Mouse (Mus musculus) cerebellum, adult 18-20 months (tissue): ENCODE data around the gene Gpam.

Experiments used
- DNase-seq, 2 experiments: peaks; one replicate each; pipeline ENCODE4 v3.0.0; 2021

The Gpam gene

GRCm38 (mm10) chr19:55137884-55138283, 10.8 kb upstream of the Gpam start:
- DNase-seq = no peak

GRCm38 (mm10) chr19:55136693-55137427, 9.8 kb upstream of the Gpam start:
- DNase-seq = no peak

GRCm38 (mm10) chr19:55135918-55136317, 8.9 kb upstream of the Gpam start:
- DNase-seq = no peak

- no peak for DNase-seq
Observed at GRCm38 (mm10) chr19:55134521-55134920, 7.5 kb upstream of the Gpam start.

GRCm38 (mm10) chr19:55132476-55132875, 5.4 kb upstream of the Gpam start:
- no peak for DNase-seq

- DNase-seq = no peak
Observed at GRCm38 (mm10) chr19:55131747-55132146, 4.7 kb upstream of the Gpam start.

- no peak for DNase-seq
Observed at GRCm38 (mm10) chr19:55128469-55128868, 1.4 kb upstream of the Gpam start.

- DNase-seq = no peak
Observed at GRCm38 (mm10) chr19:55125456-55125855, 1.6 kb downstream of the Gpam start.

- peak in 1 of 2 experiments; percentile 10 for DNase-seq
Observed at GRCm38 (mm10) chr19:55123001-55123536, 4.0 kb downstream of the Gpam start.

- DNase-seq = peak; percentile 5 to 9
Observed at GRCm38 (mm10) chr19:55122351-55122980, 4.6 kb downstream of the Gpam start.

GRCm38 (mm10) chr19:55121836-55122235, 5.2 kb downstream of the Gpam start:
- no peak for DNase-seq

- no peak for DNase-seq
Observed at GRCm38 (mm10) chr19:55120518-55121244, 6.4 kb downstream of the Gpam start.

GRCm38 (mm10) chr19:55119541-55119940, 7.5 kb downstream of the Gpam start:
- no peak for DNase-seq

- no peak for DNase-seq
Observed at GRCm38 (mm10) chr19:55117991-55118390, 9.0 kb downstream of the Gpam start.

GRCm38 (mm10) chr19:55117059-55117815, 9.8 kb downstream of the Gpam start:
- DNase-seq = no peak

- no peak for DNase-seq
Observed at GRCm38 (mm10) chr19:55115532-55115931, 11.5 kb downstream of the Gpam start.

- DNase-seq = no peak
Observed at GRCm38 (mm10) chr19:55114825-55115395, 12.1 kb downstream of the Gpam start.

- no peak for DNase-seq
Observed at GRCm38 (mm10) chr19:55107896-55108295, 19.1 kb downstream of the Gpam start.

GRCm38 (mm10) chr19:55105969-55106368, 21.1 kb downstream of the Gpam start:
- no peak for DNase-seq

- DNase-seq = peak; percentile 20 to 46
Observed at GRCm38 (mm10) chr19:55103081-55103830, 23.8 kb downstream of the Gpam start.

- no peak for DNase-seq
Observed at GRCm38 (mm10) chr19:55101659-55102058, 25.4 kb downstream of the Gpam start.
